Mouse (Mus musculus): ENCODE results near the gene Sec61g. TPM values are rescaled to one million over a fixed set of nuclear protein-coding genes. Genes with fewer than 3 reads are reported as not detected.
"Not testable (repeated sequence)": the region's sequence is repeated elsewhere in the genome, so short reads cannot be mapped to it uniquely, and the experiment has no call there.

Gene Sec61g
- polyA plus RNA-seq, 1 experiment from 2014 or later = 31.2 TPM

DNA sequence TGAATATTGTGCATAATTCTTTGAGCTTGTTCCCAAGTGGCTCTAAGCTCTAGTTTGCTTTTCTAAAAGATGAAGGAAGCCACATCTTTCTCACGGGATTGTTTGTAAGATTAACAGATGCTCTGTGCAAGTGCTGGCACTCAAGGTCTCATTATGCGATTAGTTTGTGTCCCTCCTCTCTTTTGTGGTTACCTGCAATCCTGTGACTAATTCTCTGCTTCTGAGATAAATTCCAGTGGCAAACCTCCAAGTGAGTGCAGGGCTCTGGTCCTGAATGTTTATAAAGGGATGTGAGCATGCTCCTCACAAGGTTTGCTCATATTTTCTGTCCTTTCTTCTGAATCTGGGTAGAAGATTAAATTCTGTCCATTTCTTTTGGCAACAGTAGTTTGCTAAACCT lies 18.2 kb upstream of the Sec61g start:
- no peak for ATAC-seq (ENCODE audit: low read depth)
- WGBS = 76% methylated on average over 2 of the region's 2 CpGs
- no peak overlapping the region for H3K4me2 ChIP-seq (ENCODE audit: low read depth, low read length)
- H3K27me3 ChIP-seq (ENCODE audit: control insufficient read depth, insufficient read depth, low read length) = no peaks in the 10 kb centered on the region
- H3K9me3 ChIP-seq (ENCODE audit: control insufficient read depth, low read length) = no peaks in the 10 kb centered on the region
- no peak overlapping the region for H3K4me3 ChIP-seq (ENCODE audit: low read depth, low read length)
- no peaks in the 10 kb centered on the region for H3K4me1 ChIP-seq (ENCODE audit: control insufficient read depth, insufficient read depth, low read length)
- no peak overlapping the region for H3K9ac ChIP-seq (replicated peaks; ENCODE audit: low read depth, low read length)
- no peak overlapping the region for H3K27ac ChIP-seq (ENCODE audit: low read depth, low read length)
- no peaks in the 10 kb centered on the region for H3K36me3 ChIP-seq (ENCODE audit: control insufficient read depth, insufficient read depth, low read length)

- ATAC-seq (ENCODE audit: low read depth) = no peak
- no peak overlapping the region for H3K4me3 ChIP-seq (ENCODE audit: low read depth, low read length)
- no peak overlapping the region for H3K4me2 ChIP-seq (ENCODE audit: low read depth, low read length)
- H3K36me3 ChIP-seq (ENCODE audit: control insufficient read depth, insufficient read depth, low read length) = no peaks in the 10 kb centered on the region
- H3K9me3 ChIP-seq (ENCODE audit: control insufficient read depth, low read length) = no peaks in the 10 kb centered on the region
- no peak overlapping the region for H3K9ac ChIP-seq (replicated peaks; ENCODE audit: low read depth, low read length)
- H3K4me1 ChIP-seq (ENCODE audit: control insufficient read depth, insufficient read depth, low read length) = no peaks in the 10 kb centered on the region
- H3K27me3 ChIP-seq (ENCODE audit: control insufficient read depth, insufficient read depth, low read length) = no peaks in the 10 kb centered on the region
- 58% methylated on average over 2 of the region's 2 CpGs for WGBS
- H3K27ac ChIP-seq (ENCODE audit: low read depth, low read length) = no peak overlapping the region
These were observed 17.4 kb upstream of the Sec61g start for GRCm38 (mm10) chr11:16525724-16526123.

GRCm38 (mm10) chr11:16524917-16525640 lies 16.8 kb upstream of the Sec61g start:
- WGBS = 44% methylated on average over 3 of the region's 3 CpGs
- Histone ChIP-seq H3K27me3 (ENCODE audit: control insufficient read depth, insufficient read depth, low read length) (no peaks in the 10 kb centered on the region), H3K4me3 (ENCODE audit: low read depth, low read length) (no peak overlapping the region), H3K9ac (replicated peaks; ENCODE audit: low read depth, low read length) (no peak overlapping the region), H3K4me2 (ENCODE audit: low read depth, low read length) (no peak overlapping the region), H3K27ac (ENCODE audit: low read depth, low read length) (no peak overlapping the region), H3K4me1 (ENCODE audit: control insufficient read depth, insufficient read depth, low read length) (no peaks in the 10 kb centered on the region), H3K36me3 (ENCODE audit: control insufficient read depth, insufficient read depth, low read length) (no peaks in the 10 kb centered on the region), H3K9me3 (ENCODE audit: control insufficient read depth, low read length) (no peaks in the 10 kb centered on the region)
- peak; percentile 81 for ATAC-seq (ENCODE audit: low read depth)

DNA sequence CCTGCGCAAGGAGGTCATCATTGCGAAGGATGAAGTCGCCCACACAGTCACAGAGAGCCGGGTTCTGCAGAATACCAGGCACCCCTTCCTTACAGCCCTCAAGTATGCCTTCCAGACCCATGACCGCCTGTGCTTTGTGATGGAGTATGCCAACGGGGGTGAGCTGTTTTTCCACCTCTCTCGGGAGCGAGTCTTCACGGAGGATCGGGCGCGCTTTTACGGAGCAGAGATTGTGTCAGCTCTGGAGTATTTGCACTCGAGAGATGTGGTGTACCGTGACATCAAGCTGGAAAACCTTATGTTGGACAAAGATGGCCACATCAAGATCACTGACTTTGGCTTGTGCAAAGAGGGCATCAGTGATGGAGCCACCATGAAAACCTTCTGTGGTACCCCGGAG lies 6.8 kb upstream of the Sec61g start:
- H3K27me3 ChIP-seq (ENCODE audit: control insufficient read depth, insufficient read depth, low read length); H3K4me1 ChIP-seq (ENCODE audit: control insufficient read depth, insufficient read depth, low read length); H3K4me3 ChIP-seq (ENCODE audit: low read depth, low read length); H3K36me3 ChIP-seq (ENCODE audit: control insufficient read depth, insufficient read depth, low read length); H3K4me2 ChIP-seq (ENCODE audit: low read depth, low read length); H3K9ac ChIP-seq (replicated peaks; ENCODE audit: low read depth, low read length); H3K27ac ChIP-seq (ENCODE audit: low read depth, low read length); ATAC-seq (ENCODE audit: low read depth); H3K9me3 ChIP-seq (ENCODE audit: control insufficient read depth, low read length): not testable (repeated sequence)
- 98% methylated on average over 16 of the region's 16 CpGs for WGBS

- H3K27ac ChIP-seq (ENCODE audit: low read depth, low read length); H3K27me3 ChIP-seq (ENCODE audit: control insufficient read depth, insufficient read depth, low read length); H3K9ac ChIP-seq (replicated peaks; ENCODE audit: low read depth, low read length); H3K36me3 ChIP-seq (ENCODE audit: control insufficient read depth, insufficient read depth, low read length); H3K4me1 ChIP-seq (ENCODE audit: control insufficient read depth, insufficient read depth, low read length); H3K4me2 ChIP-seq (ENCODE audit: low read depth, low read length); ATAC-seq (ENCODE audit: low read depth); H3K9me3 ChIP-seq (ENCODE audit: control insufficient read depth, low read length); H3K4me3 ChIP-seq (ENCODE audit: low read depth, low read length): not testable (repeated sequence)
- 66% methylated on average over 23 of the region's 23 CpGs for WGBS
These were observed 5.9 kb upstream of the Sec61g start for GRCm38 (mm10) chr11:16514221-16514620.

GRCm38 (mm10) chr11:16507385-16508051 lies 766 bp downstream of the Sec61g start:
- H3K4me1 ChIP-seq (ENCODE audit: control insufficient read depth, insufficient read depth, low read length) = peaks cover 4% of the 10 kb centered on the region; the same call in 1 of the 2 replicates
- H3K27ac ChIP-seq (ENCODE audit: low read depth, low read length) = peak overlapping the region; percentile 94
- H3K27me3 ChIP-seq (ENCODE audit: control insufficient read depth, insufficient read depth, low read length) = no peaks in the 10 kb centered on the region
- no peak; the same call in 1 of the 2 replicates for ATAC-seq (ENCODE audit: low read depth)
- peaks cover 23% of the 10 kb centered on the region for H3K36me3 ChIP-seq (ENCODE audit: control insufficient read depth, insufficient read depth, low read length)
- H3K4me2 ChIP-seq (ENCODE audit: low read depth, low read length) = peak overlapping the region; percentile 89
- peak overlapping the region; percentile 88 for H3K4me3 ChIP-seq (ENCODE audit: low read depth, low read length)
- 5% methylated on average over 26 of the region's 26 CpGs for WGBS
- no peaks in the 10 kb centered on the region for H3K9me3 ChIP-seq (ENCODE audit: control insufficient read depth, low read length)
- peak overlapping the region; percentile 96 for H3K9ac ChIP-seq (replicated peaks; ENCODE audit: low read depth, low read length)

DNA sequence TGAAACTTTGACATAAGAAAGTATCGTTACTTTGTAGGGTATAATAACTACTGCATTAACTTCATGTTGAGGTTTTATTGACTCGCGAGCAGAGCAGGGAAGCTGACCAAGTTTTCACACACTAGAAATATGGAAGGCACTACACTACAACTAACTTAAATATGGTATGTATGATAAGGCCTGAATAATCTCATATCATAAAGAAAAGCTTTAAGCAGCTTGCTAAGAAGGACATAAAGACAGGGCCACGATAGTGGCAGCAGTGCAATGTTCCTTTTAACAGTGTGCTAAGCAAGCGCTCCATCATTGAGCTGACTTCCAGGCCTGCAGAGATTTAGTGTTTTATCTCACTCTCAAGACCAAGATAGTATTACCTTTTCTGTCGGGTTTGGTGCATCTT lies 2.3 kb downstream of the Sec61g start:
- WGBS = 94% methylated on average over 6 of the region's 6 CpGs
- no peak for ATAC-seq (ENCODE audit: low read depth)

GRCm38 (mm10) chr11:16503150-16503549 lies 5.1 kb downstream of the Sec61g start:
- no peak overlapping the region for H3K4me2 ChIP-seq (ENCODE audit: low read depth, low read length)
- H3K4me1 ChIP-seq (ENCODE audit: control insufficient read depth, insufficient read depth, low read length) = peaks cover 4% of the 10 kb centered on the region; the same call in 1 of the 2 replicates
- H3K27ac ChIP-seq (ENCODE audit: low read depth, low read length) = no peak overlapping the region
- H3K9ac ChIP-seq (replicated peaks; ENCODE audit: low read depth, low read length) = no peak overlapping the region
- H3K36me3 ChIP-seq (ENCODE audit: control insufficient read depth, insufficient read depth, low read length) = peaks cover 34% of the 10 kb centered on the region
- no peak for ATAC-seq (ENCODE audit: low read depth)
- H3K4me3 ChIP-seq (ENCODE audit: low read depth, low read length) = no peak overlapping the region
- H3K27me3 ChIP-seq (ENCODE audit: control insufficient read depth, insufficient read depth, low read length) = no peaks in the 10 kb centered on the region
- 94% methylated on average over 5 of the region's 5 CpGs for WGBS
- no peaks in the 10 kb centered on the region for H3K9me3 ChIP-seq (ENCODE audit: control insufficient read depth, low read length)

More for the DNA sequence above, 2.3 kb downstream of the Sec61g start:
- peaks cover 27% of the 10 kb centered on the region for H3K36me3 ChIP-seq (ENCODE audit: control insufficient read depth, insufficient read depth, low read length)
- no peak overlapping the region for H3K4me3 ChIP-seq (ENCODE audit: low read depth, low read length)
- H3K27me3 ChIP-seq (ENCODE audit: control insufficient read depth, insufficient read depth, low read length) = no peaks in the 10 kb centered on the region
- H3K4me1 ChIP-seq (ENCODE audit: control insufficient read depth, insufficient read depth, low read length) = peaks cover 4% of the 10 kb centered on the region; the same call in 1 of the 2 replicates
- H3K27ac ChIP-seq (ENCODE audit: low read depth, low read length) = no peak overlapping the region
- H3K9me3 ChIP-seq (ENCODE audit: control insufficient read depth, low read length) = no peaks in the 10 kb centered on the region
- H3K9ac ChIP-seq (replicated peaks; ENCODE audit: low read depth, low read length) = no peak overlapping the region
- no peak overlapping the region for H3K4me2 ChIP-seq (ENCODE audit: low read depth, low read length)

DNA sequence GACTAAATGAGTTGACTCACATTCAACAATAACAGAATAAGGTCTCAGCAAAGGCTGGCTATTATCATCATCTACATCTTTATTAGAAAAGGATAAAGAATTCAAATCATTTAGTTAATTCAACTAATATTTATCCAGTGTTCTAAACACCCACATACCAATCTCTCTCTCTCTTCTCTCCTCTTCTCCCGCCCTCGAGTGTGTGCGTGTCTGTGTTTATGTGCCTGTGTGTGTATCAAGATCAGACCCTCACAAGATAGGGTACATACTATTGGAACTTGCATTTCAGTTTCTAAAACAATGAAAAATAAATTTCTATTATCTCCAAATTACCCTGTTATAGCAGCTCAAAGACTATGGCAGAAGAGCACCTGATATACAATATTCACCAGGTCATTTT lies 5.5 kb downstream of the Sec61g start:
- no peak overlapping the region for H3K4me2 ChIP-seq (ENCODE audit: low read depth, low read length)
- no peak for ATAC-seq (ENCODE audit: low read depth)
- H3K27me3 ChIP-seq (ENCODE audit: control insufficient read depth, insufficient read depth, low read length) = no peaks in the 10 kb centered on the region
- peaks cover 34% of the 10 kb centered on the region for H3K36me3 ChIP-seq (ENCODE audit: control insufficient read depth, insufficient read depth, low read length)
- H3K4me3 ChIP-seq (ENCODE audit: low read depth, low read length) = no peak overlapping the region
- H3K4me1 ChIP-seq (ENCODE audit: control insufficient read depth, insufficient read depth, low read length) = peaks cover 4% of the 10 kb centered on the region; the same call in 1 of the 2 replicates
- no peak overlapping the region for H3K9ac ChIP-seq (replicated peaks; ENCODE audit: low read depth, low read length)
- 91% methylated on average over 3 of the region's 3 CpGs for WGBS
- H3K27ac ChIP-seq (ENCODE audit: low read depth, low read length) = no peak overlapping the region
- H3K9me3 ChIP-seq (ENCODE audit: control insufficient read depth, low read length) = no peaks in the 10 kb centered on the region

Measured in neural tube, embryonic 14.5 days (tissue).